Mouse (Mus musculus) left cerebral cortex, postnatal 25 days (tissue): Measurements from ENCODE around the gene Gm49601. TPM values are rescaled to one million over a fixed set of nuclear protein-coding genes. Genes with fewer than 3 reads are reported as not detected.

Source experiments
- DNase-seq, 2 experiments: peaks; one replicate each; pipeline ENCODE4 v3.0.0; 2022; ENCODE audit warnings: low spot score in 2 of 2, mixed read lengths in 1 of 2
- intact Hi-C: fragments of 180-260 bp; cut with DNase I; formaldehyde crosslinking; loops from one replicate; pipeline ENCODE4 v1.15.1; 2025
- total RNA-seq, 2 experiments: library from RNA; stranded (reverse); gene quantifications; 2 replicates each; pipeline ENCODE4 v1.2.3; 2021

Gm49601 gene
- total RNA-seq, 2 experiments from 2014 or later: 258 to 268 TPM

- intact Hi-C loops: no loop called here
- DNase-seq: no peak
Observed at GRCm38 (mm10) chr16:18586076-18586905, 39.9 kb downstream of the Gm49601 start.

GRCm38 (mm10) chr16:18585676-18586075 is 40.6 kb downstream of the Gm49601 start:
- intact Hi-C loops: no loop called here

GRCm38 (mm10) chr16:18584901-18585510 is 41.2 kb downstream of the Gm49601 start:
- intact Hi-C loops: no loop called here
- no peak for DNase-seq

More at GRCm38 (mm10) chr16:18585676-18586075, 40.6 kb downstream of the Gm49601 start:
- no peak for DNase-seq

- no peak for DNase-seq
- intact Hi-C loops: no loop called here
Observed at GRCm38 (mm10) chr16:18583673-18584357, 42.4 kb downstream of the Gm49601 start.

GRCm38 (mm10) chr16:18583169-18583568 is 43.1 kb downstream of the Gm49601 start:
- intact Hi-C loops: no loop called here
- DNase-seq: no peak

- no peak for DNase-seq
- intact Hi-C loops: no loop called here
Observed at GRCm38 (mm10) chr16:18582426-18583148, 43.6 kb downstream of the Gm49601 start.

GRCm38 (mm10) chr16:18581623-18582205 is 44.5 kb downstream of the Gm49601 start:
- intact Hi-C loops: no loop called here
- peak in 1 of 2 experiments; percentile 14 for DNase-seq

- no peak for DNase-seq
- intact Hi-C loops: no loop called here
Observed at GRCm38 (mm10) chr16:18581050-18581622, 45.1 kb downstream of the Gm49601 start.

GRCm38 (mm10) chr16:18580389-18580788 is 45.8 kb downstream of the Gm49601 start:
- DNase-seq: no peak
- intact Hi-C loops: no loop called here

GRCm38 (mm10) chr16:18577599-18578160 is 48.5 kb downstream of the Gm49601 start:
- intact Hi-C loops: no loop called here
- no peak for DNase-seq

- intact Hi-C loops: no loop called here
- DNase-seq: no peak
Observed at GRCm38 (mm10) chr16:18577071-18577470, 49.2 kb downstream of the Gm49601 start.

GRCm38 (mm10) chr16:18574196-18574595 is 52.0 kb downstream of the Gm49601 start:
- no peak for DNase-seq
- intact Hi-C loops: no loop called here

Other genes starting within 250 kb of the Gm49601 start
- 10 to 100 TPM; 24.6 to 25.3 TPM for gene Txnrd2, start 200.0 kb downstream of the Gm49601 start, total RNA-seq
- 10 to 100 TPM; 91.5 to 92.9 TPM for gene Comt, start 199.6 kb downstream of the Gm49601 start, total RNA-seq
- 1 to 10 TPM; 6.0 to 6.7 TPM for gene Gnb1l, start 127.7 kb downstream of the Gm49601 start, total RNA-seq
- 1 to 10 TPM; 7.4 to 7.6 TPM for gene Rtl10, start 127.5 kb downstream of the Gm49601 start, total RNA-seq
- gene Tbx1, start 35.8 kb downstream of the Gm49601 start, total RNA-seq: 1 to 10 TPM in 1 of 2 experiments, under 1 TPM in 1; 0.96 to 1.5 TPM
- 1 to 10 TPM; 1.4 to 2.6 TPM for gene Gp1bb, start 4.0 kb downstream of the Gm49601 start, total RNA-seq
- 100 to 1,000 TPM; 961 to 977 TPM for gene Sept5, start 3.5 kb upstream of the Gm49601 start, total RNA-seq
- 10 to 100 TPM; 51.1 to 67.2 TPM for gene Cldn5, start 150.4 kb upstream of the Gm49601 start, total RNA-seq
- 10 to 100 TPM; 87.2 to 96.9 TPM for gene Ufd1, start 185.4 kb upstream of the Gm49601 start, total RNA-seq
- 1 to 10 TPM; 1.6 to 1.7 TPM for gene Cdc45, start 185.6 kb upstream of the Gm49601 start, total RNA-seq
- gene 2510002D24Rik, start 210.2 kb upstream of the Gm49601 start, total RNA-seq: 10 to 100 TPM; 24.4 to 24.6 TPM
- gene Gm28539, start 210.2 kb upstream of the Gm49601 start, total RNA-seq: 1 to 10 TPM in 1 of 2 experiments, under 1 TPM in 1; 0.98 to 1.7 TPM